ENCODE assay signal across 8 mouse cellular contexts in genomic region chr2:26132628-26133551, GRCm38 (mm10). TPM values are rescaled to one million over a fixed set of nuclear protein-coding genes. Genes with fewer than 3 reads are reported as not detected.
DNase-seq lines count a peak whose midpoint lies in the region; ATAC-seq and TF ChIP-seq lines count a peak whose summit lies in the region.

No protein-coding gene starts in this region.

- peaks cover 15 to 37% of the 10 kb centered on the region in 2 experiments for H3K4me1 ChIP-seq in ES-E14 (ENCODE audit: control insufficient read depth in 2 of 2, insufficient read depth in 2 of 2, low read length in 2 of 2, poor library complexity in 1 of 2)
- H3K4me1 ChIP-seq in forebrain, embryonic 11.5 days (replicated peaks; ENCODE audit: control insufficient read depth, insufficient read depth, low read length) = peaks cover 13% of the 10 kb centered on the region
- peaks cover 16 to 19% of the 10 kb centered on the region in 2 experiments for H3K4me1 ChIP-seq in heart, embryonic 14.5 days (ENCODE audit: control insufficient read depth in 2 of 2, insufficient read depth in 2 of 2, low read length in 2 of 2)
- H3K4me1 ChIP-seq in liver, embryonic 11.5 days (replicated peaks; ENCODE audit: control insufficient read depth, insufficient read depth, low read length) = peaks cover 31% of the 10 kb centered on the region
- H3K4me1 ChIP-seq in neural tube, embryonic 11.5 days (ENCODE audit: control insufficient read depth, insufficient read depth, low read length) = peaks cover 22% of the 10 kb centered on the region

- in situ Hi-C loops in ES-E14 (cut with MboI; ENCODE audit: low sequenced_read_pairs in 2 of 2, unreplicated experiment in 2 of 2) = no loop called here

- DNase-seq in ES-E14 (ENCODE audit: low read depth, low spot score) = peak; percentile 68
- DNase-seq in c-Kit-positive CD71-positive TER-119-positive erythroid progenitor cells, embryonic 14.5 days (ENCODE audit: low spot score) = peak; percentile 43
- DNase-seq in forebrain, embryonic 11.5 days (ENCODE audit: low spot score) = peak; percentile 92
- peak; percentile 93 for DNase-seq in kidney, postnatal 14 days
- DNase-seq in liver, embryonic 11.5 days (ENCODE audit: low spot score) = peak; percentile 77
- peak; percentile 86 for DNase-seq in neural tube, embryonic 11.5 days (ENCODE audit: low spot score)
- peak; percentile 81 for DNase-seq in testis, postnatal 14 days (ENCODE audit: low spot score)

- H3K4me2 ChIP-seq in forebrain, embryonic 11.5 days (ENCODE audit: low read depth, low read length, severe bottlenecking) = peak overlapping the region; percentile 62
- peak overlapping the region; percentile 71 for H3K4me2 ChIP-seq in heart, embryonic 14.5 days (ENCODE audit: low read length)
- H3K4me2 ChIP-seq in liver, embryonic 11.5 days = peak overlapping the region; percentile 74
- peak overlapping the region; percentile 45 for H3K4me2 ChIP-seq in neural tube, embryonic 11.5 days (ENCODE audit: low read depth)

- H3K4me3 ChIP-seq in ES-E14 (ENCODE audit: insufficient read depth in 1 of 2, low read depth in 1 of 2, low read length in 2 of 2, poor library complexity in 1 of 2, severe bottlenecking in 1 of 2) = peak overlapping the region; percentile 61 to 71
- H3K4me3 ChIP-seq in forebrain, embryonic 11.5 days (ENCODE audit: low read depth, low read length) = peak overlapping the region; percentile 19
- peak overlapping the region; percentile 28 to 40 for H3K4me3 ChIP-seq in heart, embryonic 14.5 days (ENCODE audit: control insufficient read depth in 1 of 2, insufficient read depth in 1 of 2, low read depth in 1 of 2, low read length in 2 of 2)
- peak overlapping the region; percentile 29 for H3K4me3 ChIP-seq in liver, embryonic 11.5 days (ENCODE audit: low read depth, low read length)
- H3K4me3 ChIP-seq in neural tube, embryonic 11.5 days (ENCODE audit: low read depth, low read length) = peak overlapping the region; percentile 26

- peak overlapping the region; percentile 93 for H3K27ac ChIP-seq in ES-E14 (ENCODE audit: insufficient read depth, low read depth, low read length, poor library complexity, severe bottlenecking)
- peak overlapping the region; percentile 90 for H3K27ac ChIP-seq in forebrain, embryonic 11.5 days (ENCODE audit: low read depth, low read length)
- H3K27ac ChIP-seq in heart, embryonic 14.5 days (replicated peaks in 1 of 2; ENCODE audit: control insufficient read depth in 1 of 2, insufficient read depth in 1 of 2, low read depth in 2 of 2, low read length in 2 of 2) = peak overlapping the region; percentile 85 to 87
- H3K27ac ChIP-seq in liver, embryonic 11.5 days (ENCODE audit: low read depth, low read length) = peak overlapping the region; percentile 74
- peak overlapping the region; percentile 94 for H3K27ac ChIP-seq in neural tube, embryonic 11.5 days (ENCODE audit: low read depth, low read length)

- no peaks in the 10 kb centered on the region; the same call in 1 of the 2 replicates for H3K36me3 ChIP-seq in ES-E14 (ENCODE audit: control insufficient read depth, insufficient read depth, low read length, poor library complexity, severe bottlenecking)
- no peaks in the 10 kb centered on the region for H3K36me3 ChIP-seq in forebrain, embryonic 11.5 days (ENCODE audit: control insufficient read depth, insufficient read depth, low read length)
- peaks cover 19% of the 10 kb centered on the region for H3K36me3 ChIP-seq in heart, embryonic 14.5 days (ENCODE audit: control insufficient read depth, insufficient read depth, low read length)
- H3K36me3 ChIP-seq in liver, embryonic 11.5 days (ENCODE audit: control insufficient read depth, insufficient read depth, low read length) = no peaks in the 10 kb centered on the region
- H3K36me3 ChIP-seq in neural tube, embryonic 11.5 days (ENCODE audit: control insufficient read depth, insufficient read depth, low read length) = no peaks in the 10 kb centered on the region; the same call in 1 of the 2 replicates

- ATAC-seq in forebrain, embryonic 11.5 days (replicated peaks; ENCODE audit: low FRiP score) = peak; percentile 84
- ATAC-seq in heart, embryonic 14.5 days (ENCODE audit: insufficient number of reproducible peaks, insufficient read depth, low FRiP score, low read depth) = peak; percentile 67
- ATAC-seq in liver, embryonic 11.5 days (replicated peaks; ENCODE audit: low FRiP score) = peak; percentile 56
- ATAC-seq in neural tube, embryonic 11.5 days (ENCODE audit: insufficient read depth, low FRiP score, low TSS enrichment) = peak; percentile 86

- no peaks in the 10 kb centered on the region for H3K9me3 ChIP-seq in ES-E14 (ENCODE audit: control insufficient read depth, insufficient read depth, low read depth, low read length)
- H3K9me3 ChIP-seq in forebrain, embryonic 11.5 days (ENCODE audit: control insufficient read depth, low read length) = no peaks in the 10 kb centered on the region; the same call in 1 of the 2 replicates
- no peaks in the 10 kb centered on the region for H3K9me3 ChIP-seq in heart, embryonic 14.5 days (ENCODE audit: control insufficient read depth, low read length)
- no peaks in the 10 kb centered on the region for H3K9me3 ChIP-seq in liver, embryonic 11.5 days (ENCODE audit: control insufficient read depth, low read length)
- H3K9me3 ChIP-seq in neural tube, embryonic 11.5 days (ENCODE audit: control insufficient read depth, low read length) = no peaks in the 10 kb centered on the region

- 4% methylated on average over 25 of the region's 25 CpGs for WGBS in forebrain, embryonic 11.5 days
- 4% methylated on average over 25 of the region's 25 CpGs for WGBS in heart, embryonic 14.5 days
- 9% methylated on average over 25 of the region's 25 CpGs for WGBS in liver, embryonic 11.5 days
- WGBS in neural tube, embryonic 11.5 days = 2% methylated on average over 25 of the region's 25 CpGs

- H3K9ac ChIP-seq in ES-E14 (ENCODE audit: insufficient read depth, low read depth, low read length, poor library complexity, severe bottlenecking) = peak overlapping the region; percentile 55
- H3K9ac ChIP-seq in forebrain, embryonic 11.5 days (ENCODE audit: low read length) = peak overlapping the region; percentile 68
- H3K9ac ChIP-seq in heart, embryonic 14.5 days (ENCODE audit: low read length) = peak overlapping the region; percentile 72
- H3K9ac ChIP-seq in liver, embryonic 11.5 days (ENCODE audit: low read depth, low read length) = peak overlapping the region; percentile 66
- peak overlapping the region; percentile 63 for H3K9ac ChIP-seq in neural tube, embryonic 11.5 days (ENCODE audit: low read length)

- H3K27me3 ChIP-seq in forebrain, embryonic 11.5 days (ENCODE audit: control insufficient read depth, insufficient read depth, low read length) = no peaks in the 10 kb centered on the region
- no peaks in the 10 kb centered on the region for H3K27me3 ChIP-seq in heart, embryonic 14.5 days (ENCODE audit: control insufficient read depth, insufficient read depth, low read length)
- no peaks in the 10 kb centered on the region for H3K27me3 ChIP-seq in liver, embryonic 11.5 days (replicated peaks; ENCODE audit: control insufficient read depth, insufficient read depth, low read length)
- no peaks in the 10 kb centered on the region for H3K27me3 ChIP-seq in neural tube, embryonic 11.5 days (ENCODE audit: control insufficient read depth, insufficient read depth, low read length)

TF ChIP-seq in ES-E14, 5 proteins besides CTCF, POLR2A, EP300 and RAD21:
- peak; percentile 13; the same call in 1 of the 2 replicates for TF ChIP-seq ZC3H11A (IDR thresholded peaks at IDR 0.05; ENCODE audit: borderline replicate concordance, low read depth, low read length)
- 0 out of 2 replicates have a peak, but pooled peaks have one; percentile 42 for TF ChIP-seq ZNF384 (IDR thresholded peaks at IDR 0.05; ENCODE audit: low read depth, low read length)
- TF ChIP-seq HCFC1 (IDR thresholded peaks at IDR 0.05; ENCODE audit: borderline replicate concordance, insufficient read depth, low read length) = 0 out of 2 replicates have a peak, but pooled peaks have one; percentile 13
- TF ChIP-seq MAFK (IDR thresholded peaks at IDR 0.05; ENCODE audit: insufficient read depth, low read depth, low read length) = peak; percentile 99
- TF ChIP-seq CHD2 (IDR thresholded peaks at IDR 0.05; ENCODE audit: low read depth, low read length) = no peak

RNA-seq across cellular contexts. Expression of gene Nacc2, which starts 9.9 kb away (rescaled TPM):
- 4.8 and 6.0 TPM in 2 replicates for total RNA-seq in ES-E14 (2012; rRNA removed)
- 6.5 and 8.6 TPM in 2 replicates for polyA plus RNA-seq in forebrain, embryonic 11.5 days (2014; fragmentation: Nextera tagmentation; extraction: Ambion mirVana)
- polyA plus RNA-seq in heart, embryonic 14.5 days (2014; fragmentation: Nextera tagmentation; extraction: Ambion mirVana) = 6.2 and 6.9 TPM in 2 replicates
- 4.0 TPM in 2 replicates for polyA plus RNA-seq in liver, embryonic 11.5 days (2014; fragmentation: Nextera tagmentation; extraction: Ambion mirVana)
- 8.2 and 9.8 TPM in 2 replicates for polyA plus RNA-seq in neural tube, embryonic 11.5 days (2014; fragmentation: Nextera tagmentation; extraction: Ambion mirVana)

Comparison
In these comparisons a context has a peak if more than half of its experiments do, and no peak if none do; other contexts are left out.
1. Peak in every context shown above with its lines: DNase-seq, ATAC-seq, H3K4me3 ChIP-seq and H3K27ac ChIP-seq.
2. DNase-seq: peak in every context shown above with its lines; median percentile 93 in kidney, postnatal 14 days; 92 in forebrain, embryonic 11.5 days; 86 in neural tube, embryonic 11.5 days; 81 in testis, postnatal 14 days; 77 in liver, embryonic 11.5 days; 68 in ES-E14; 43 in c-Kit-positive CD71-positive TER-119-positive erythroid progenitor cells, embryonic 14.5 days.